Mouse (Mus musculus) left cerebral cortex, postnatal 25 days (tissue): ENCODE measurements around the gene Mrpl49. TPM values are rescaled to one million over a fixed set of nuclear protein-coding genes. Genes with fewer than 3 reads are reported as not detected.
"Not testable (repeated sequence)": the region's sequence is repeated elsewhere in the genome, so short reads cannot be mapped to it uniquely, and the experiment has no call there.

Experiments used
- DNase-seq, 2 experiments: peaks; one replicate each; pipeline ENCODE4 v3.0.0; 2022; ENCODE audit warnings: low spot score in 2 of 2, mixed read lengths in 1 of 2
- intact Hi-C: fragments of 180-260 bp; cut with DNase I; formaldehyde crosslinking; loops from one replicate; pipeline ENCODE4 v1.15.1; 2025
- total RNA-seq, 2 experiments: library from RNA; stranded (reverse); gene quantifications; 2 replicates each; pipeline ENCODE4 v1.2.3; 2021

The Mrpl49 gene
- total RNA-seq, 2 experiments from 2014 or later: 45.1 to 47.0 TPM

DNA sequence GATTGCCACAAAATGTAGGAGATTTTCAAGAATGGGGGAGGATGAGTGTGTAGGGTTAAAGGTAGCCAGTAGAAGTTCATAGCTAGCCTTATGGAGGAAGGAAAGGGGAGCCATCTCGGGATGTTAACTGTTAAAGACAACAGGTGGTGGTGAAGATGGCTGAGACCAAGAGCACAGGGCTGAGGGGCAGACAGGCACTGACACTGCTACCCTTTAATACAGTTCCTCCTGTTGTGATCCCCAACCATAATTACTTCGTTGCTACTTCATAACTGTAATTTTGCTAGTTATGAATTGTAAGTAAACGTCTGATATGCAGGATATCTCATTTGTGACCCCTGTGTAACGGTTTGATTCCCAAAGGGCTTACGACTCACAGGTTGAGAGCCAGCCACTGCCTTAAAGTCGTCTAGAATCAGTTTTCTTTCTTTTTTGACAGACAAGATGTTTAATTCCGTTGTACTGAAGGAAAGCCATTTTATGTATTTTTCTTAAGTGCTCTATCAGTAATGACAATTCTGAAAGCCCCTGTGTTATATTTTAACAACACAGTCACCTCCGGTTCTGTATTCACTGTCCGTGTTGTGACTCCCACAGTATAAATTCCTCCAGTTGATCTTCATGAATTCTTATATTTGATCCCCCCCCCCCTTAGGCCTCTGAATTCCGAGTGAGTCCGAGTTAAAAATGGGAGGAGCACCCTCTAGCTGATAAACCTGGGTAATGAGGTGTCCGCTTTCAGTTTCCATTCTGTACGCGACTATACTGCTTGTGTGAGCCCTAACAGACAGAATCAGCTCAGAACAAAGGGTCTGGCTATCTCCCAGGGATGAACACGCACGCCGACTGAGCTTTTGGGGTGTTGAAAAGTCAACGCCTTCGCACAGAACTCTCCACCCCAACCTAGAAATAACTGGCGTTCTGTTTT is 12.0 kb downstream of the Mrpl49 start:
- intact Hi-C loops: loop anchor here (2.0 kb wide), 1 partner anchor 81 kb away; the partner anchor contains the start of gene Pola2
- DNase-seq: no peak

DNA sequence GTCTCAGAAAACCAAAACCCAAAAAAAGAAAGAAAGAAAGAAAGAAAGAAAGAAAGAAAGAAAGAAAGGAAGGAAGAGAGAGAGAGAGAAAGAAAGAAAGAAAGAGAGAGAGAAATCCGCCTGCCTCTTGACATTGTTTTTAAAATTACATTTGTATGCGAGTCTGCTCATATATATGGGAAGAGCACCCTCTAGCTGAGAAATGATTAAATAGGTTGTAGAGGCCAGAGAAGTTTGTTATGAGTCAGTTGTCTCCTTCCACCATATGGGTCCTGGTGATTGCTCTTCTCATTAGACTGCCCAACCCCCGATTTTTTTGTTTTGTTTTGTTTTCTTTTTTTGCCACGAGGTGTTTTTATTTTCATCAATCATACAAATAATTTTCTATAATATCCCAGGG is 13.5 kb downstream of the Mrpl49 start:
- not testable (repeated sequence) for DNase-seq
- intact Hi-C loops: loop anchor here (5.0 kb wide), 1 partner anchor 122 kb away; the partner anchor contains the start of gene Cdc42ep2

DNA sequence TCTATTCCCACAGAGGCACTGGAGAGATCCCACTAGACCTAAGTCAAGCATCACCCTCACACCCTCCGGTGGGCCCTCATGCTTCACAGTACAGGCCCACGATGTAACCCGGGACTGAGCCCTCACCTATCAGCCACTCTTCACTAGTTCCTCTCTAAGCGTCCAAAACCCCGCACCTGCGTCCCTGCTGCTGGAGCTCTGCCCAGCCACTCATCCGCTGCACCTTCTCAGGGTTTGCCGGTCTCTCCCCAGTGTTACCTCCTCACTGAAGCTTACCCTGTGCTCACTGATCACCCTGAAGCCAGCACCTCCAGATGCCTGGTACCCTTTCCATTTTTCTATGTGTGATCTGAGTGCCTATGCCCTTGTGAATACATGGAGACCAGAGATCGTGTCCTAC is 15.3 kb downstream of the Mrpl49 start:
- no peak for DNase-seq

DNA sequence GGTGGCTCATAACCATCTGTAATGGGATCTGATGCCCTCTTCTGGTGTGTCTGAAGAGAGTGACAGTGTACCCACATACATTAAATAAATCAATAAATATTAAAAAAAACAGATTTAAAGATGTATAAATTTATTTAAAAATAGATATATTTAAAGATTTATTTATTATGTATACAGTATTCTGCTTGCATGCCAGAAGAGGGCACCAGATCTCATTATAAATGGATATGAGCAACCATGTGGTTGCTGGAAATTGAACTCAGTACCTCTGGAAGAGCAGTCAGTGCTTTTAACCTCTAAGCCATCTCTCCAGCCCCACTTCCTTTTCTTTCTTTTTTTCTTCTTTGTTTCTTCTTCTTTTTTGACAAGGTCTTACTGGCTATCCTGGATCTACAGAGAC is 17.6 kb downstream of the Mrpl49 start:
- DNase-seq: no peak
- intact Hi-C loops: loop anchor here (5.0 kb wide), 1 partner anchor 118 kb away; the partner anchor contains the start of gene Cdc42ep2

More for the DNA sequence above, 15.3 kb downstream of the Mrpl49 start:
- intact Hi-C loops: loop anchor here (5.0 kb wide), 1 partner anchor 120 kb away; the partner anchor contains the start of gene Cdc42ep2

DNA sequence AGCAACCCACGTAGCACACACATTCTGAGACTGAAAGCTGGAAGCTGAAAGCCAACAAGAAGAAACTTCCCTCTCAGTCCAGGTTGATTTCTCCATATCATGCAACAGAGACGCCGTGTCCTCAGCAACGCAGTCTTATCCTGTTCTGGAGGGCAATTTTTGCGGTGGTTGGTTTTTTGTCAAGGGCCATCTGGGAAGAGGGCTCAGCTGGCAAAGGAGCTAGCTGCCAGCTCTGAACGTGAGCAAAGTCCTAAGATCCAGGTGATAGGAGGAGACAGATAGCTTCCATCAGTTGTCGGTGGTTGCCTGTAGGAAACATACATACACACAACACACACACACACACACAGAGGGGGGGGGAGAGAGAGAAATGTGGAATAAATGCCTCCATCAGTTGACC is 19.3 kb downstream of the Mrpl49 start:
- intact Hi-C loops: no loop called here
- DNase-seq: no peak

DNA sequence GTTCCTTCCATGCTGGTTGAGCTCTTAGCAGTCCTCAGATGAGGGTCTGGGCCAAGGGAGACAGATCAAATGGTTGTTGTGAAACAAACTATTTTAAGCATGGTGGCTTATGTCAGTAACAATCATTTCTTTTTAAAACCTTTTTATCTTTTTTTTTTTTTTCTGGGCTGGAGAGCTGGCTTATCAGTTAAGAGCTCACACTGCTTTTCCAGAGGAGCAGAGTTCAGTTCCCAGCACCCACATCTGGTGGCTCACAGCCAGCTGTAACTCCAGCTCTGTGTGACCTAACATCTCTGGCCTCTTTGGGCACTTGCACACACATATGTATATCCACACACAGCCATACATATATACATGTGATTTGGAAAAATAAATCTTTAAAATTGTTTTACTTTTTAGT is 19.9 kb downstream of the Mrpl49 start:
- DNase-seq: no peak
- intact Hi-C loops: no loop called here

DNA sequence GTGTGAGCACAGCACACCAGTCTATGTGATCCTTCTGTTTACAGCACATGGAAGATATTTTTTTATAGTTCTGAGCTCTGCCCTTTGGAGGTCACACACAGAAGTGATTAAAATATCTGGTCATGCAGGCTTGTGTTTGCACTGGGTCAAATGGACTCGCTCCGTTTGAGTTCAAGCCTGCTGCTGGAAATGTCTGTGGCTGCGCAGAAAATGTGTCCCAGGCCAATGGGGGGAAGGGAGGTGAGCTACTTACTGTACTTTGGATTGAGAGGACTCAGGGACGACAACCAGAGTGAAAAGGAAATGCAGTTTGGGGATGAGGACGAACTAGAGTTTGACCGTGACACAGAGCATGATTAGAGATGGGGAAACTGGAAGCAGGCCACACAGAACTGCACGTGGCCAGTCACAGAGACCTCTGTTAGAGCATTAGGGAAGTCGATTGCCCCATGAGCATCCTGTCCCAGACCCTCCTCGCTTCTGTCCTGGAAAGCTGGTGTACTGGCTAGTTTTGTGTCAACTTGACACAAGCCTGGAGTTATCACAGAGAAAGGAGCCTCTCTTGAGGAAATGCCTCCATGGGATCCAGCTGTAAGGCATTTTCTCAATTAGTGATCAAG is 21.5 kb downstream of the Mrpl49 start:
- no peak for DNase-seq
- intact Hi-C loops: no loop called here

DNA sequence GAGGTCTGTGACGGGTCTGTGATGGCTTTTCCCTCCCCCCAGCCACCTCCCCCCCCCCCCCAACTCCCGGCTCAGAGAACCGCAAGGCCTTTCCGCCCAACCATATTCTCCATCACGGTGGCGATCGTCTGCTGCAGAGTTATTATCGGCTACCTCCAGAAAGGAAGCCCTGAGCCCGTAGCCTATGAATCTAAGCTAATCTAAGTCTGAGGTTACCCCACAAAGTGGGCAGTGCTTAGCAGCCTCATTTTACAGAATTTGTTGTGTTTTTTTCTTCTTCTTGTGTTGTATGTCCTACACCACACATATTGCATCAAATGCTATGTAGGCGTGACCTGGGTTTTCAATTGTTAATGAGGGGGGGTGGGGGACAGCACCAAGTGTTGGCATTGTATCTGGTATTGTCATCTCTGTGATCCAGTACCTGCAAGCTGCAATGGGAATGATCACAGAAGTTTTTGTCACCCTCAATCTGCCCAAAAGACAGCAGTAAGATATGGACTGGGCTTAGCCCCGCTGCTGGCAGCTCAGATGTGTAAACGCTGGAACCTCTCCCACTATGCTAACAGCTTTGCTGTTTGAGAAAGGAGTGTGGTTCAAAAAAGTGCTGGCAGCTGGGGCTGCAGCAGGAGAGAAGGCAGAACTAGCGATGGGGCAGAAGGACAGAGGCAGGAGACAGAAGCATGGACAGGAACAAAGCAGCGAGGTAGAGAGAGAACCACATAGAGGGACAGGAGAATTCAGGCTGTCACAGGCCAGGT is 26.9 kb downstream of the Mrpl49 start:
- no peak for DNase-seq
- intact Hi-C loops: no loop called here

DNA sequence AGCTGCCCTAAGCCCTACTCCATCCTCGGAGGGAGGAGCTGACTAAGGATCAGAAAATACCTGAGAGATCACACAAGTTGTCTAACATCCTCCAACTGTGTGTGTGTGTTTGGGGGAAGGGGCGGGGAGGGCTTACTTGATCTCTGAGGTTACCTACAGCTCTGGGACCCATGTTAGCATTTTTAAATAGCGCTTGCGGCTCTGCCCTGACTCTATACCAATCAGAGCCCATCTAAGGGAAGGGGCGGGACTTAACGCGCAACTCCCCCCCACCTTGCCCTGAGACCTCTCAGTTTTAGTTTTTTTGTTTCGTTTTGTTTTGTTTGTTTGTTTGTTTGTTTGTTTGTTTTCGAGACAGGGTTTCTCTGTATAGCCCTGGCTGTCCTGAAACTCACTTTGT is 28.2 kb downstream of the Mrpl49 start:
- intact Hi-C loops: loop anchor here (10.0 kb wide), 1 partner anchor 245 kb away; no protein-coding TSS in a partner anchor
- DNase-seq: no peak

DNA sequence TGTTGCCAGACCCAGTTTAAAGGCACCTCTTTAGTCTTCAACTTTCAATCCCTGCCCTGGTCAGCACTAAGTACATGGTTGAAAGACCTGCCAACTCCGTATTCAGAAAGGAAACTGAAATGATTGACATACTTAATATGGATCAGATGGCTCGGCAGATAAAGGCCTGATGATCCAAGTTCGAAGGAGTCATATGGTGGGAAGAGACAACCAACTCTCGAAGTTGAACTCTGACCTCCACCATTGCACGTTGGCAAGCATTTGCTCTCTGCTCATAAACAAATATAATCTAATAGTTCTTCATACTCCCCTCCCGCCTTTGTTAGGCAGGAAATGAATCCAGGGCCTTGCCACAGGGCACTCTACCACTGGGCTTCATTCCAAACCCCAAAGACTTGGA is 28.6 kb downstream of the Mrpl49 start:
- no peak for DNase-seq
- intact Hi-C loops: loop anchor here (10.0 kb wide), 1 partner anchor 244 kb away; no protein-coding TSS in a partner anchor

DNA sequence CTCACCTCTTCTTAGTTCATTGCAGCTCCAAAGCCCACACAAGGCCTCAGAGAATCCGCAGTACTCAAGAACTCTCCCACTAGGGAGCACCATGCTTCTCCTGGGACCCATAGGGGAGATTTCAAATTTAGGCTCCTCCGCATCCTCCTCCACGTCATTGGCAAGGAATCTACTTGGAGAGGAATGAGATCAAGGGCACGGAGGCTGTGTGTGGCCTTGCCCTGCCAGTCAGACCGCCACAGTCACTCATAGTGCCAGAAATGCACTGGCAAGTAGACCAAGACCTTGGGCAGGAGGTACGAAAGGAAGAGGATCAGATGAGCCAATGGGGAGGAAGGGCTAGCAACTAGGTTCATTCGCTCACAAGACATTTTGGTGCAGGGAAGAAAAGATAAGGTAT is 33.7 kb downstream of the Mrpl49 start:
- no peak for DNase-seq
- intact Hi-C loops: loop anchor here (10.0 kb wide), 1 partner anchor 239 kb away; no protein-coding TSS in a partner anchor

DNA sequence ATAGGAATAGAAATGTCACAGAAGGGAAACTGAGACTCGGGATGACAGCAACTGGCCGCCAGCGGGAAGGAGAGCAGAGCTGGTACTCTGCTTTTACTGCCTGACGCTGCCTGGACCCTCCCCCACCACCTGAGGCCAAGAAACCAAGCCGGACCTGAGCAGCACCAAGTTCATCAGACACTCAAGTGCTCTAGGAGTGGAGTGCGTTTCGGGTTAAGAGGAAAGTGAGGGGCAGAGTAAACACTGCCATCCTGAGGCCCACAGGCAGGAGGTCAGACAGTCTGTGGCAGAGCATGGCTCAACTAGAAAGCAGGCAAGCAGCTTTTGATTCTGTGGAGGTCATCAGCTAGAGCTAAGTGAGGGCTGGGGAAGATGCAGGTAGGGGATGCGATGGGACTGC is 34.5 kb downstream of the Mrpl49 start:
- intact Hi-C loops: loop anchor here (10.0 kb wide), 1 partner anchor 238 kb away; no protein-coding TSS in a partner anchor
- no peak for DNase-seq

DNA sequence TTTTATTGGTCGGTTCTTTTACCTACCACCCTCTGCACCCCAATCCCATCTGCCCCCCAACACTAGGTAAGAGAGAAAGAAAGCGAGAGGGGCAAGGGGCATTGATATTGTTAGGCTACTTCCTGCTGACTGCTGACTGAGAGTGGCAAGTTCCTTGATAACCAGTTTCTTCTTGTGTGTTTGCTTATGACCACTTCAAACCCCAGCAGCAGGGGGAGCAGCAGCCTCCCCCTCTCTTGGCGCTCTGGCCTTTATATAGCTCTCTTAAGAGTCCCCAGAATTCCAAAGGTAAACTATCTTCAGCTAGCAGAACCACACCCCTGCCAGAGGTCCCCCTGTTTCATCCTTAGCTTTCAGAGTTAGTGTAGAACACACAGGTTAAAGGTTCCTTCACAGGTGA is 37.3 kb downstream of the Mrpl49 start:
- intact Hi-C loops: loop anchor here (10.0 kb wide), 1 partner anchor 235 kb away; no protein-coding TSS in a partner anchor
- DNase-seq: no peak

DNA sequence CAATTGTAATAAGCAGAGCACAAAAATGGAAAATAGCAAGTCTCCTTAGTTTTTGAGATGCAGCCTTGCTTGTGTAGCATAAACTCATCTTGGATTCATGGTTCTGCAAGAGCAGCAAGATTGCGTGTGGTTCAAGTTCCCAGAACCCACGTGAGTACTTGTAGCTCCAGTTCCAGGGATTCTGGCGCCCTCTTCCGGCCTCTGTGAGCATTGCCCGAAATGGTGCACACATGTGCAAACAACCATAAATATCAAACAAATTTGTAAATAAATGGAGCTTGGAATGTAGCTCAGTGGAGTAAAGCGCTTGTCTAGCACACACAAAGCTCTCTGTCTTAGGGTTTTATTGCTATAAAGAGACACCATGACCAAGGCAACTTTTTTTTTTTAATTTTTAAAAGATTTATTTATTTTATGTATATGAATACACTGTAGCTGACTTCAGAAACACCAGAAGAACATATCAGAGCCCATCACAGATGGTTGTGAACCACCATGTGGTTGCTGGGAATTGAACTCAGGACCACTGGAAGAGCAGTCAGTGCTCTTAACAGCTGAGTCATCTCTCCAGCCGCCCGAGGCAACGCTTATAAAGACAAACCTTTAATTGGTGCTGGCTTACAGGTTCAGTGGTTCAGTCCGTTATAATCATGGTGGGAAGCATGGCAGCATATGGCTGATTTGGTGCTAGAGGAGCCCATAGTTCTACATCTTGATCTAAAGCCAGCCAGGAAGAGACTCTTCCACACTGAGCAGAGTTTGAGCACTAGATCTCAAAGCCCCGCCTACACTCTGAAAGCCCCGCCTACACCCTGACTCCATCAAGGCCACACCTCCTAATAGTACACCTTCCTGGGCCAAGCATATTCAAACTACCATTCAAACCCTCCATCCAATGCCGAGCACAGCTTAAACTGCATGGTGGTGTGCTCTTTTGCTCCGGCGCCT is 39.2 kb downstream of the Mrpl49 start:
- intact Hi-C loops: loop anchor here (1.0 kb wide), 1 partner anchor 54 kb away; the partner anchor contains the start of gene Pola2
- DNase-seq: peak; percentile 81 to 90

DNA sequence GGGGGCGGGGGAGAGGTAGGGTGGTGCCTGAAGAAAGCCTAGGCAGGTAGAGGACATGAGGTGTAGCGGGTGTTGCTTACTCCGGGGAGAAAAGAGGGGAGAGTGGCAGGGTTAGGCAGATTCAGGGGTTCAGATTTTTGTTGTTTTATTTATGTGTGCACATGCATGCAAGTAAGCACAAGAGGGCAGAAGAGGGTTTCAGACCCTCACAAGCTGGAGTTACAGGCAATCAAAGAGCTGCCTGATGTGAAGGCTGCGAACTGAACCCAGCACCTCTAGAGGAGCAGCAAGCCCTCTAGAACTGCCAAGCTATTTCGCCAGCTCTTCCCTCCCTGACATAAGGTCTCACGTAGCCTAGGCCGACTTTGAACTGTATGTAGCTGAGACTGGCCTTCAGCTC is 41.1 kb downstream of the Mrpl49 start:
- intact Hi-C loops: no loop called here
- DNase-seq: no peak

DNA sequence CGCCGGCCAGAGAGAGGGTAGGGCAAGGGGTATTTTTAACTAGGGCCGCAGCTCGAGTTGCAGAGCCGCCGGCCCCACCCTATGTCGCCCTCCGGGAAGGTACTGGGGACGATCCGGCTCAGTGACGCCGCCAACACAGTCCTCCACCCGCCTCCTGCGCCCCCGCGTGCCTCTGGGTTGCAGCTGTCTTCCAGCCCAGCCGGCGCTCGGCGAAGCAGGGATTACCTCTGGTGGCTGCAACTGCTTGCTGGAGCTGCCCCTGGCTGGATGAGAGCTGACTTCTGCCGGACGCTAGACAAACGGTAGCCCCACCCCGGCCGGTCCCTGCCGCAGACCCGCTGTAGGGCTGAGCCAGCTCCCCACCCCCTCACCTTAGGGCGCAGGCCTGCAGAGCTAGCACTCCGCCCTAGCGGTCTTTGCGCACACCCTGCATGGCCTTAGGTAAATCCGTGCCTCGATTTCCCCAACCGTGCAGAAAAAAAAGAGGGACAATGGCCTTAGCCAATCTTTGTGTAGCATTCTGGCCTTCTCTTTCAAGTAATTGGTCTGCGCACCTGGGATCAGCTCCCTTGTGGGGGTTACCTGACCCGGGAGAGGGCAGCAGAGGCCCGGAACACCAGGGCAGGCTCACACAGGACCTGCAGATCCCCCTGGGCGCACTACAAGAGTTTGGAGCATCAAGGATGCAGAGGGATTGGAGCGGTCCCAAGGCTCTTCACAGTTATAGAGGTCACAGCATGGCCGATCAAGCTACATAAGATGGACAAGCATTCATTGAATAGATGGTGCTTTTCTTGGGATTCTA is 41.9 kb downstream of the Mrpl49 start, which contains the start of gene Capn1:
Gene Capn1 (minus strand): TSS at position 387 of the 805 bp plus-strand sequence.
- peak; percentile 65 to 73 for DNase-seq
- intact Hi-C loops: loop anchor here (2.0 kb wide), 1 partner anchor 91 kb away; the partner anchor contains the start of gene Cdc42ep2

DNA sequence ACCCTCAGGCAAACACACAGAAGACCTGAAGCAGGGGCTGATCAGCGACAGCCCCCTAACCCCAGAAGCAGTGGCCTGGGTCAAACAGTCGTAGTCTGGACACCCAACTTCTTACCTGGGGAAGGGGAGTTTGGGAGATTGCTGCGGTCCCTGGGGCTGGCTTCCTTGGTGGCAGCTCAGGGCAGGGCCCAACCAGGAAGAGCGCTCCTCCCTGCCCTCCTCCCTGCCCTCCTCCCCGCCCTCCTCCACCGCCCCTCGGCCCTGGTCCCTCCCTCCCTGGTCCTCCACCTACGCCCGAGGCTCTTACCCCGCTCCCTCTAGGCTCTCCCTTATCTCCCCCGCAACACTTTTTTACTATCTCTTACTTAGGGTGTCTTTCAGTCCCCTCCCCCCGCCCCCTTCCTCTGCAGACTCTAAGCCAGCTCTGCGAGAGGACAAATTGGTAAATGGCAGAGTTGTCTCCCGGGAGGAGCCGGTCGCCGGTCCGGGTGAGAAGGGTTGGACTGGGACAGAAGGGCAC is 42.5 kb downstream of the Mrpl49 start:
- intact Hi-C loops: loop anchor here (2.0 kb wide), 1 partner anchor 90 kb away; the partner anchor contains the start of gene Cdc42ep2
- no peak for DNase-seq
